Comparison of ENCODE assay signal across 8 mouse cellular contexts in the genomic region with DNA sequence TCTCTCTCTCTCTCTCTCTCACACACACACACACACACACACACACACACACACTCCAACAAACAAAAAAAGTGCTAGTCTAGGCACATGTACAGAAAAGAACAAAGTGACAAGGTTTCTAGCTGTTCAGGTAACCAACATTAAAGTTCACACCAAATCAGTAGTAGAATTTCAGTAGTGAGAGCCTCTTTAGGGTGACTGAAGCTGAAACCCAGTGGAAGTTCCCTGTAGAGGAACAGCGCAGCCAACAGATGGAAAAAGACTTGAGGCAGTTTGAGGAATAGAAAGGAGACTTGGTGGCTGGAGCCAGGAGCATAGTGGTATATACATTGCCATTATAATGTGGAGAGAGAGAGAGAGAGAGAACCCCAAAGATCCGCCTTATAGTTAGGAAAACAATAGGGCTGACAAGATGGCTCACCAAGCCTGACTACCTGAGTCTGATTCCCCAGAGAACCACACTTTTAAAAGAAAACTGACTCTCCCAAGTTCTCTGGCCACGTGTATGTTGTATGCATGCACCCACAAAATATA. TPM values are rescaled to one million over a fixed set of nuclear protein-coding genes. Genes with fewer than 3 reads are reported as not detected.
DNase-seq lines count a peak whose midpoint lies in the region; ATAC-seq and TF ChIP-seq lines count a peak whose summit lies in the region.

No protein-coding gene starts in this region.

- no peak for DNase-seq in limb, embryonic 10.5 days (ENCODE audit: low spot score)
- DNase-seq in cerebellum, postnatal 36 days: no peak
- no peak for DNase-seq in left cerebral cortex, postnatal 14 days (ENCODE audit: low spot score in 2 of 2)

- H3K4me1 ChIP-seq in megakaryocyte, embryonic 14.5 days: peaks cover 46% of the 10 kb centered on the region
- 0 out of 2 replicates have a peak, but pooled peaks cover 6% of the 10 kb centered on the region for H3K4me1 ChIP-seq in embryonic fibroblast, embryonic 13.5 days (ENCODE audit: control insufficient read depth, insufficient read depth, low read length)
- peaks cover 32% of the 10 kb centered on the region for H3K4me1 ChIP-seq in limb, embryonic 10.5 days
- peaks cover 16% of the 10 kb centered on the region for H3K4me1 ChIP-seq in small intestine, adult 2 months (ENCODE audit: control insufficient read depth, insufficient read depth, insufficient read length, low read length)

- H3K4me3 ChIP-seq in megakaryocyte, embryonic 14.5 days (replicated peaks): peak overlapping the region; percentile 92
- H3K4me3 ChIP-seq in embryonic fibroblast, embryonic 13.5 days (ENCODE audit: insufficient read depth, low read length): peak overlapping the region; percentile 95
- H3K4me3 ChIP-seq in limb, embryonic 10.5 days: peak overlapping the region; percentile 79
- H3K4me3 ChIP-seq in small intestine, adult 2 months (ENCODE audit: low read depth, low read length): peak overlapping the region; percentile 75

- 43% methylated on average over 3 of the region's 3 CpGs for WGBS in limb, embryonic 10.5 days
- WGBS in small intestine, adult 2 months: 9% methylated on average over 3 of the region's 3 CpGs

- intact Hi-C loops in left cerebral cortex, postnatal 14 days (cut with DNase I): no loop called here

- peak overlapping the region; percentile 92 for H3K27ac ChIP-seq in embryonic fibroblast, embryonic 13.5 days (ENCODE audit: insufficient read depth, low read length)
- peak overlapping the region; percentile 96 for H3K27ac ChIP-seq in limb, embryonic 10.5 days
- peak overlapping the region; percentile 99 for H3K27ac ChIP-seq in small intestine, adult 2 months (ENCODE audit: insufficient read depth, low read depth, low read length)

- no peaks in the 10 kb centered on the region for H3K9me3 ChIP-seq in megakaryocyte, embryonic 14.5 days
- no peaks in the 10 kb centered on the region for H3K9me3 ChIP-seq in limb, embryonic 10.5 days (replicated peaks)

- no peak for ATAC-seq in megakaryocyte, adult 5-6 weeks (ENCODE audit: poor library complexity, severe bottlenecking)
- ATAC-seq in inflammation-experienced regulatory T-cells, adult 6 months: no peak

- H3K27me3 ChIP-seq in megakaryocyte, embryonic 14.5 days (replicated peaks): no peaks in the 10 kb centered on the region
- no peaks in the 10 kb centered on the region for H3K27me3 ChIP-seq in limb, embryonic 10.5 days (ENCODE audit: low read depth, poor library complexity, severe bottlenecking)
- no peaks in the 10 kb centered on the region for H3K27me3 ChIP-seq in small intestine, adult 2 months (ENCODE audit: control insufficient read depth, insufficient read depth, low read length)

- peaks cover 31% of the 10 kb centered on the region for H3K36me3 ChIP-seq in megakaryocyte, embryonic 14.5 days (replicated peaks; ENCODE audit: low read length)
- peaks cover 29% of the 10 kb centered on the region for H3K36me3 ChIP-seq in limb, embryonic 10.5 days
- H3K36me3 ChIP-seq in small intestine, adult 2 months (ENCODE audit: control insufficient read depth, insufficient read depth, low read length): peaks cover 2% of the 10 kb centered on the region; the same call in 1 of the 2 replicates

- TF ChIP-seq POLR2A in embryonic fibroblast, embryonic 13.5 days (IDR thresholded peaks at IDR 0.05; ENCODE audit: low read depth, low read length): no peak
- no peak for TF ChIP-seq POLR2A in small intestine, adult 2 months (IDR thresholded peaks at IDR 0.05; ENCODE audit: low read depth, low read length)

- TF ChIP-seq CTCF in embryonic fibroblast, embryonic 13.5 days (IDR thresholded peaks at IDR 0.05; ENCODE audit: borderline replicate concordance, insufficient read depth, low read length): no peak
- TF ChIP-seq CTCF in small intestine, adult 2 months (IDR thresholded peaks at IDR 0.05; ENCODE audit: extremely low read depth, insufficient read length, insufficient replicate concordance, low read depth, low read length): no peak

RNA-seq across cellular contexts. Expression of a gene that starts 1.0 kb away (rescaled TPM):
- polyA plus RNA-seq in megakaryocyte, embryonic 14.5 days (2012; ENCODE audit: insufficient read depth, low replicate concordance): 2.3 TPM in 1 of 2 replicates, not detected in the other
- total RNA-seq in megakaryocyte, adult 5-6 weeks (2015): 2.6 TPM in 1 of 2 replicates, not detected in the other
- total RNA-seq in megakaryocyte, adult 5-6 weeks (2017): 1.2 TPM in 1 of 2 replicates, not detected in the other
- polyA plus RNA-seq in embryonic fibroblast, embryonic 13.5 days (2011; ENCODE audit: insufficient read length, low read depth, missing spikeins): 1.3 and 1.4 TPM in 2 replicates
- polyA plus RNA-seq in limb, embryonic 10.5 days (2016; fragmentation: Nextera tagmentation; extraction: Ambion mirVana): 2.9 and 3.3 TPM in 2 replicates
- polyA plus RNA-seq in small intestine, adult 2 months (2012; rRNA removed): 32.5 and 47.1 TPM in 2 replicates
- under 1 TPM; 0.99 TPM for total RNA-seq in left cerebral cortex, postnatal 14 days (2021)
- 1 to 10 TPM; 1.2 to 2.4 (median 1.8) TPM for polyA plus RNA-seq in inflammation-experienced regulatory T-cells, adult 6 months (2017; shearing (Covaris generic))

RNA-seq across cellular contexts. Expression of a gene that starts 1.1 kb away (rescaled TPM):
- polyA plus RNA-seq in megakaryocyte, embryonic 14.5 days (2012; ENCODE audit: insufficient read depth, low replicate concordance): 39.8 and 77.9 TPM in 2 replicates
- total RNA-seq in megakaryocyte, adult 5-6 weeks (2015): 20.6 and 21.1 TPM in 2 replicates
- 34.5 and 48.0 TPM in 2 replicates for total RNA-seq in megakaryocyte, adult 5-6 weeks (2017)
- polyA plus RNA-seq in embryonic fibroblast, embryonic 13.5 days (2011; ENCODE audit: insufficient read length, low read depth, missing spikeins): 62.8 and 71.6 TPM in 2 replicates
- 94.1 and 94.8 TPM in 2 replicates for polyA plus RNA-seq in limb, embryonic 10.5 days (2016; fragmentation: Nextera tagmentation; extraction: Ambion mirVana)
- polyA plus RNA-seq in small intestine, adult 2 months (2012; rRNA removed): 33.9 and 42.4 TPM in 2 replicates
- total RNA-seq in left cerebral cortex, postnatal 14 days (2021): 10 to 100 TPM; 69.6 to 72.0 TPM
- 10 to 100 TPM; 26.1 to 47.1 (median 37.8) TPM for polyA plus RNA-seq in inflammation-experienced regulatory T-cells, adult 6 months (2017; shearing (Covaris generic))

RNA-seq across cellular contexts. Expression of a gene that starts 10.1 kb away (rescaled TPM):
- 31.1 and 138 TPM in 2 replicates for polyA plus RNA-seq in megakaryocyte, embryonic 14.5 days (2012; ENCODE audit: insufficient read depth, low replicate concordance)
- total RNA-seq in megakaryocyte, adult 5-6 weeks (2015): 146 and 170 TPM in 2 replicates
- 40.6 and 45.1 TPM in 2 replicates for total RNA-seq in megakaryocyte, adult 5-6 weeks (2017)
- 172 and 220 TPM in 2 replicates for polyA plus RNA-seq in embryonic fibroblast, embryonic 13.5 days (2011; ENCODE audit: insufficient read length, low read depth, missing spikeins)
- 138 and 142 TPM in 2 replicates for polyA plus RNA-seq in limb, embryonic 10.5 days (2016; fragmentation: Nextera tagmentation; extraction: Ambion mirVana)
- 82.0 and 181 TPM in 2 replicates for polyA plus RNA-seq in small intestine, adult 2 months (2012; rRNA removed)
- total RNA-seq in left cerebral cortex, postnatal 14 days (2021): 10 to 100 TPM; 84.4 to 93.6 TPM
- polyA plus RNA-seq in inflammation-experienced regulatory T-cells, adult 6 months (2017; shearing (Covaris generic)): 100 to 1,000 TPM; 335 to 443 (median 344) TPM

RNA-seq across cellular contexts. Expression of a gene that starts 29.4 kb away (rescaled TPM):
- polyA plus RNA-seq in megakaryocyte, embryonic 14.5 days (2012; ENCODE audit: insufficient read depth, low replicate concordance): not detected in 2 replicates
- not detected in 2 replicates for total RNA-seq in megakaryocyte, adult 5-6 weeks (2015)
- not detected in 2 replicates for total RNA-seq in megakaryocyte, adult 5-6 weeks (2017)
- polyA plus RNA-seq in embryonic fibroblast, embryonic 13.5 days (2011; ENCODE audit: insufficient read length, low read depth, missing spikeins): 0.55 and 1.4 TPM in 2 replicates
- polyA plus RNA-seq in limb, embryonic 10.5 days (2016; fragmentation: Nextera tagmentation; extraction: Ambion mirVana): 0.83 and 1.6 TPM in 2 replicates
- 1.5 and 1.7 TPM in 2 replicates for polyA plus RNA-seq in small intestine, adult 2 months (2012; rRNA removed)
- 1 to 10 TPM; 2.5 to 3.3 TPM for total RNA-seq in left cerebral cortex, postnatal 14 days (2021)
- polyA plus RNA-seq in inflammation-experienced regulatory T-cells, adult 6 months (2017; shearing (Covaris generic)): not detected

RNA-seq across cellular contexts. Expression of a gene that starts 37.6 kb away (rescaled TPM):
- polyA plus RNA-seq in megakaryocyte, embryonic 14.5 days (2012; ENCODE audit: insufficient read depth, low replicate concordance): not detected in 2 replicates
- total RNA-seq in megakaryocyte, adult 5-6 weeks (2015): not detected in 2 replicates
- not detected in 2 replicates for total RNA-seq in megakaryocyte, adult 5-6 weeks (2017)
- not detected in 2 replicates for polyA plus RNA-seq in embryonic fibroblast, embryonic 13.5 days (2011; ENCODE audit: insufficient read length, low read depth, missing spikeins)
- polyA plus RNA-seq in limb, embryonic 10.5 days (2016; fragmentation: Nextera tagmentation; extraction: Ambion mirVana): 0.09 and 0.11 TPM in 2 replicates
- polyA plus RNA-seq in small intestine, adult 2 months (2012; rRNA removed): 2.2 and 6.7 TPM in 2 replicates
- under 1 TPM in 1 of 2 experiments, not detected in 1; 0.36 TPM for total RNA-seq in left cerebral cortex, postnatal 14 days (2021)
- not detected for polyA plus RNA-seq in inflammation-experienced regulatory T-cells, adult 6 months (2017; shearing (Covaris generic))
